Mouse (Mus musculus) liver, adult 2 months (tissue): ENCODE data around the gene 2210016F16Rik.

Source experiments
- CTCF ChIP-seq: fragments of 200-500 bp; IDR thresholded peaks from 2 replicates; pipeline ENCODE4 v1.5.1; 2011; ENCODE audit warnings: low read depth, low read length, control low read depth
- POLR2A ChIP-seq: fragments of 200-500 bp; IDR thresholded peaks from 2 replicates; pipeline ENCODE4 v1.6.1; 2011; ENCODE audit warnings: low read length, control low read depth; ENCODE audit not compliant: insufficient read depth; ENCODE audit errors: extremely low read depth

DNA sequence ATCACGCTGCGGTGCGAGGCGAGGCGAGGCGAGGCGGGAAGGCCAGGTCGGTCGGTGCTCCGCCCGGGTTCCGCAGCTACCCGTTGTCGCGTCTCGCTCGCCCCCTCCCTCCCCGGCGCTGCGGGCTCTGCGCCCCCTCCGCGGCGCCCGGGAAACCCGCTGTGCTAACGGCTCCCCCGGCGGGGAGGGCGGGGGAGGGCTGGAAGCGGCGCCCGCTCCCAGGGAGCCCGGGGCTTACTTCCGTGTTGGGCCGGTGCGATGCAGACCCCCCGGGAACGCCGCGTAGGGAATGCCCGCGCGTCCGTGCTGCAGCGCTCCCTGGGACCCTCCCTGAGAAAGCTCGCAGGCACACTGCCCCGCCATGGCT is 17.7 kb upstream of the 2210016F16Rik start:
- TF ChIP-seq CTCF = no peak
- no peak for TF ChIP-seq POLR2A
